Mouse (Mus musculus) midbrain, embryonic 14.5 days (tissue): ENCODE data around the gene Afap1. TPM values are rescaled to one million over a fixed set of nuclear protein-coding genes. Genes with fewer than 3 reads are reported as not detected.
A peak's percentile ranks its signal among the peaks of the same experiment; 100 is the strongest.

Source experiments
- ATAC-seq: fragments of 200-750 bp; cut with Nextera tagmentation; 2 replicates; pipeline ENCODE4 v1.8.0; 2017; ENCODE audit warnings: moderate number of reproducible peaks, moderate library complexity; ENCODE audit not compliant: low FRiP score, low TSS enrichment
- DNase-seq: peaks from one replicate; pipeline ENCODE4 v3.0.0-alpha.2; 2015
- H3K27ac ChIP-seq: fragments of 300-500 bp; sonication (generic); replicated peaks from 2 replicates; pipeline ENCODE4 v1.5.1; 2014; ENCODE audit warnings: mild to moderate bottlenecking, low read depth, low read length, moderate library complexity
- H3K27me3 ChIP-seq: fragments of 300-500 bp; sonication (generic); 2 replicates; pipeline ENCODE4 v1.6.1; 2014; ENCODE audit warnings: low read length, control low read depth, mixed read lengths; ENCODE audit not compliant: control insufficient read depth, insufficient read depth
- H3K36me3 ChIP-seq: fragments of 300-500 bp; sonication (generic); 2 replicates; pipeline ENCODE4 v1.6.1; 2014; ENCODE audit warnings: low read length, control low read depth; ENCODE audit not compliant: control insufficient read depth, insufficient read depth
- H3K4me1 ChIP-seq: fragments of 300-500 bp; sonication (generic); 2 replicates; pipeline ENCODE4 v1.6.1; 2014; ENCODE audit warnings: mild to moderate bottlenecking, antibody characterized with exemption, low read length, control low read depth; ENCODE audit not compliant: control insufficient read depth, insufficient read depth
- H3K4me2 ChIP-seq: fragments of 300-500 bp; sonication (generic); 2 replicates; pipeline ENCODE4 v1.6.1; 2014; ENCODE audit warnings: mild to moderate bottlenecking, low read length, moderate library complexity
- H3K4me3 ChIP-seq: fragments of 300-500 bp; sonication (generic); replicated peaks from 2 replicates; pipeline ENCODE4 v1.5.1; 2014; ENCODE audit warnings: low read depth, low read length
- H3K9ac ChIP-seq: fragments of 300-500 bp; sonication (generic); replicated peaks from 2 replicates; pipeline ENCODE4 v1.6.1; 2014; ENCODE audit warnings: mild to moderate bottlenecking, low read length, moderate library complexity
- H3K9me3 ChIP-seq: fragments of 300-500 bp; sonication (generic); 2 replicates; pipeline ENCODE4 v1.6.1; 2016; ENCODE audit warnings: low read length, control low read depth, mixed read lengths; ENCODE audit not compliant: control insufficient read depth
- WGBS: fragments of 180-500 bp; shearing (Covaris S2); extraction: QIAGEN DNeasy Blood & Tissue Kit; methylation state at CpG from one replicate; pipeline ENCODE4 v1.1.7; 2014; 5-methylcytosine and 5-hydroxymethylcytosine counted together
- polyA plus RNA-seq: library from polyadenylated mRNA; unstranded; fragments of >200 nt; fragmentation: Nextera tagmentation; extraction: Ambion mirVana; gene quantifications from 2 replicates; pipeline ENCODE4 v1.2.1, GENCODE M21; 2014

Gene Afap1
- polyA plus RNA-seq, 1 experiment from 2014 or later: 81.8 TPM

- Histone ChIP-seq H3K4me3 (no peak overlapping the region), H3K27me3 (no peaks in the 10 kb centered on the region), H3K36me3 (peaks cover 80% of the 10 kb centered on the region), H3K4me2 (no peak overlapping the region), H3K9ac (no peak overlapping the region), H3K27ac (peak overlapping the region; percentile 39; the same call in 1 of the 2 replicates), H3K9me3 (no peaks in the 10 kb centered on the region), H3K4me1 (peaks cover 3% of the 10 kb centered on the region; the same call in 1 of the 2 replicates)
- 83% methylated on average over 3 of the region's 3 CpGs for WGBS
- no peak for DNase-seq
- ATAC-seq: no peak
Measured at GRCm38 (mm10) chr5:35969857-35970256, 76.7 kb downstream of the Afap1 start.

DNA sequence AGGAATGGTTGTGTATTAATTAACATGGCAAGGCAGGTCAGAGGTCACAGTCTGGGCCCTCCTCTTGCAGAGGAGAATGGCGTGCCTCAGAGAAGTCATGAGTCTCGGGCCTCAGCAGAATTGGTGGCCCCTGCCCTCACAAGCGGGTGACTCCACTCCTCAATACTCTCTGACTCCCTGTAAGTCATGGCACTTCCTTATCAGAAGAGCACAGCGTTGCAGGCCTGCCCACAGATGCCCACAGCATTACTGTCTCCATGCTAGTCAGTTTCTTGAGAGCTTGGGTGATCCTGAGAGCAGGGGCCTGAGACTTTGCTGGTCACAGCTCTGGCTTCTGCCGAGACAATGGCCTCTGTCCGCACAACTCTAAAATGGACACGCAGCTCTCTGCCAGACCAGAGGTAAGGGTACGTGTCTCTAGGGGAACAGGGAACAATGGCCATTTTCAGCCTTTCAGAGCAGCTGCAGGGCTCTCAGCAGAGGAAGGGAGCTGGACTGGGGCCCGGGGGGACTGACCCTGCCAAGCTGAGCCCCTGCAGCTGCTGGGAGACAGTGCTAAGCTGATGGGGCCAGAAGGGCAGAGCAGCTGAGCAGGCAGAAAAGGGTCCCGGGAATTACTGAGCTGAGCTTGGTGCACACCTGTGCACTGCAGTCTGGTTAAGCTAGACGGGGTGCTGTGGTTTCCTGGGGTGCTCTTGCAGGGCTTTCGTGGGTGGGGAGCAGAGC lies 77.4 kb downstream of the Afap1 start:
- 0 out of 2 replicates have a peak, but pooled peaks have one; percentile 24 for ATAC-seq
- H3K27ac ChIP-seq: peak overlapping the region; percentile 39
- H3K4me2 ChIP-seq: no peak overlapping the region

GRCm38 (mm10) chr5:35971841-35972578 lies 78.9 kb downstream of the Afap1 start:
- Histone ChIP-seq H3K4me1 (peaks cover 3% of the 10 kb centered on the region; the same call in 1 of the 2 replicates), H3K4me2 (no peak overlapping the region), H3K27me3 (no peaks in the 10 kb centered on the region), H3K27ac (no peak overlapping the region), H3K9me3 (no peaks in the 10 kb centered on the region), H3K4me3 (no peak overlapping the region), H3K36me3 (peaks cover 77% of the 10 kb centered on the region), H3K9ac (no peak overlapping the region)
- ATAC-seq (no peak), DNase-seq (peak; percentile 92)
- WGBS: 63% methylated on average over 10 of the region's 10 CpGs

More for the DNA sequence above, 77.4 kb downstream of the Afap1 start:
- peaks cover 77% of the 10 kb centered on the region for H3K36me3 ChIP-seq
- H3K9ac ChIP-seq: no peak overlapping the region
- no peak overlapping the region for H3K4me3 ChIP-seq
- no peaks in the 10 kb centered on the region for H3K9me3 ChIP-seq
- DNase-seq: peak; percentile 59
- H3K27me3 ChIP-seq: no peaks in the 10 kb centered on the region
- peaks cover 3% of the 10 kb centered on the region; the same call in 1 of the 2 replicates for H3K4me1 ChIP-seq
- WGBS: 32% methylated on average over 12 of the region's 12 CpGs

DNA sequence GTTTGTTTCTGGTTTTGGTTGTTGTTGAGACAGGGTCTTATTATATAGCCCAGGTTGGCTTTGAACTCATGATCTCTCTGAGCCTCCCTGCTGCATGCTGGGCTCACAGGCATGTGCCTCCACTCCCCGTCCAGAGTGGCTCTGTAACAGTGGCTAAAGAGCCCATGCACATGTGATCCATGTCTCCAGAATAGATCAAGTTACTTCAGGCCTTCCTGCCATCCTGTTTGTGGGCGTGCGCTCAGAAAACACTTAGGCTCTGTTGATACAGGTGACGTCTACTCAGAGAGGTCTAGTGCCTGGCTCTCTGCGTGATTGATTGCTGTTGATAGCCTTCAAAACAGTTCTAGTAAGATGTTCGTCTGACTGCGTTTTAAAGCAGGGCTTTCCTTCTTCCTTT lies 79.6 kb downstream of the Afap1 start:
- no peak overlapping the region for H3K27ac ChIP-seq
- no peak for ATAC-seq
- H3K4me3 ChIP-seq: no peak overlapping the region
- H3K36me3 ChIP-seq: peaks cover 78% of the 10 kb centered on the region
- H3K9ac ChIP-seq: no peak overlapping the region
- H3K9me3 ChIP-seq: no peaks in the 10 kb centered on the region
- H3K4me2 ChIP-seq: no peak overlapping the region
- no peak for DNase-seq
- H3K27me3 ChIP-seq: no peaks in the 10 kb centered on the region
- H3K4me1 ChIP-seq: peaks cover 3% of the 10 kb centered on the region; the same call in 1 of the 2 replicates
- WGBS: 87% methylated on average over 7 of the region's 7 CpGs

DNA sequence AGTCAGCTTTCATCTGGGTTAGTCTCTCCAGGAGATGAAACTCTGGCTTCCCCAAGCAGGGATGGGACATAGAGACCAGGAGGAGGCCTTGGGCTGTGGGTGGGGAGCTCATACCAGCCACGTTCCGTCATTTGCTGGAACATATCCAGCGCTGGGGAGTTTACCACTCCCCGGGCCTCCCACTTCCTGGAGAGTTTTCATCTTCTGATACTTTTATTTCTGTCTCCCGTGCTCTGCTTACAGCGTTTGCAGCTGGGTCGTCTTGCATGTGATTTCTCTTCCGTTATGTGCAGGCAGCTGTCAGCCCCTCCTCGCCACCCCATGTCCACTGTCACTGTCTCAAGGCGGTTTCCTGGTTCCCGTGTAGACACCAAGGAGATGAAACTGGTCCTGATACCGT lies 80.7 kb downstream of the Afap1 start:
- DNase-seq: no peak
- Histone ChIP-seq H3K27ac (no peak overlapping the region), H3K4me1 (peaks cover 3% of the 10 kb centered on the region; the same call in 1 of the 2 replicates), H3K27me3 (no peaks in the 10 kb centered on the region), H3K9ac (no peak overlapping the region), H3K9me3 (no peaks in the 10 kb centered on the region), H3K36me3 (peaks cover 79% of the 10 kb centered on the region), H3K4me3 (no peak overlapping the region), H3K4me2 (no peak overlapping the region)
- ATAC-seq: no peak
- 85% methylated on average over 12 of the region's 12 CpGs for WGBS

DNA sequence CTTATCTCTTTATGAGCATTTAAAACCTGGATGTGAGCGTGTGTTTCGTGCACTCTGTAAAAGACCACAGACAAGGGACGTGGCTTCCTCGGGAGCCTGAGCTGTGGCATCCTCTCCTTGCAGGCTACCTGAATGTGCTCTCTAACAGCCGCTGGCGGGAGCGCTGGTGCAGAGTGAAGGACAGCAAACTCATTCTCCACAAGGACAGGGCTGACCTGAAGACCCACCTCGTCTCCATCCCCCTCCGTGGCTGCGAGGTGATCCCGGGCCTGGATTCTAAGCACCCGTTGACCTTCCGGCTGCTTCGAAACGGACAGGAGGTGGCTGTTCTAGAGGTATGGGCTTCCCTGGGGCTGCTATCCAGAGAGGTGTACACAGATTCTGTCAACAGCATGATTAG lies 81.1 kb downstream of the Afap1 start:
- 86% methylated on average over 15 of the region's 15 CpGs for WGBS
- no peak overlapping the region for H3K27ac ChIP-seq
- peaks cover 3% of the 10 kb centered on the region; the same call in 1 of the 2 replicates for H3K4me1 ChIP-seq
- no peak overlapping the region for H3K4me3 ChIP-seq
- peaks cover 79% of the 10 kb centered on the region for H3K36me3 ChIP-seq
- no peaks in the 10 kb centered on the region for H3K27me3 ChIP-seq
- ATAC-seq (no peak), DNase-seq (no peak)
- H3K9me3 ChIP-seq: no peaks in the 10 kb centered on the region
- H3K9ac ChIP-seq: no peak overlapping the region
- no peak overlapping the region for H3K4me2 ChIP-seq

DNA sequence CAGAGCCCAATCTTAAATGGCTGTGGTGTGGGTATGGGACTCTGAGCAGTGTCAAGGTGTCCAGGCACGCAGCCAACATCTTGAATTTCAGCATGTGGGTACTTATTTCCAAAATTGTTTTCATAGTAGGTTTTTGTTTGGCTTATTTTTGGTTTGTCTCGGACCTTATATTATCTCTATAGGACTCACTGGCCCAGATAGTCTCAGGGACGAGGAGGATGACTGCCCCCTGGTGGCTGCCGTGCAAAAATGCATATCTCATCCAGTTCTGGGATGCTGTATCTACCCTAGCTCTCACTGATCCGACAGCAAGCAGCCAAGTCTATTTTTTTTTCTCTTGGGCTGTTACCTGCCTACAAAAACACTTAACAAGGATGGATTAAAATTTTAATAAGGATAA lies 82.6 kb downstream of the Afap1 start:
- Histone ChIP-seq H3K36me3 (peaks cover 71% of the 10 kb centered on the region), H3K4me2 (no peak overlapping the region), H3K27ac (no peak overlapping the region), H3K4me1 (peaks cover 3% of the 10 kb centered on the region; the same call in 1 of the 2 replicates), H3K4me3 (no peak overlapping the region), H3K27me3 (no peaks in the 10 kb centered on the region), H3K9me3 (no peaks in the 10 kb centered on the region), H3K9ac (no peak overlapping the region)
- DNase-seq (peak; percentile 89), ATAC-seq (no peak)
- 14% methylated on average over 5 of the region's 5 CpGs for WGBS

GRCm38 (mm10) chr5:35980542-35980941 lies 87.4 kb downstream of the Afap1 start:
- H3K9ac ChIP-seq: no peak overlapping the region
- 91% methylated on average over 5 of the region's 5 CpGs for WGBS
- no peak overlapping the region for H3K4me2 ChIP-seq

More at GRCm38 (mm10) chr5:35980542-35980941, 87.4 kb downstream of the Afap1 start:
- Histone ChIP-seq H3K9me3 (no peaks in the 10 kb centered on the region), H3K27ac (no peak overlapping the region), H3K4me1 (no peaks in the 10 kb centered on the region), H3K4me3 (no peak overlapping the region), H3K27me3 (no peaks in the 10 kb centered on the region), H3K36me3 (peaks cover 65% of the 10 kb centered on the region)
- ATAC-seq (no peak), DNase-seq (no peak)
